Mouse (Mus musculus) urinary bladder, postnatal 0 days (tissue): ENCODE measurements around the gene Zc3h12d. TPM values are rescaled to one million over a fixed set of nuclear protein-coding genes. Genes with fewer than 3 reads are reported as not detected.

Source experiments
- microRNA-seq: library from miRNA; unstranded; fragments of <30 nt; microRNA quantifications from one replicate; pipeline ENCODE4, GENCODE M21; 2016
- polyA plus RNA-seq: library from polyadenylated mRNA; unstranded; fragments of >200 nt; fragmentation: Nextera tagmentation; extraction: Ambion mirVana; gene quantifications from 2 replicates; pipeline ENCODE4 v1.2.1, GENCODE M21; 2015

Gene Zc3h12d
- polyA plus RNA-seq: 0.07 and 0.15 TPM in 2 replicates

DNA sequence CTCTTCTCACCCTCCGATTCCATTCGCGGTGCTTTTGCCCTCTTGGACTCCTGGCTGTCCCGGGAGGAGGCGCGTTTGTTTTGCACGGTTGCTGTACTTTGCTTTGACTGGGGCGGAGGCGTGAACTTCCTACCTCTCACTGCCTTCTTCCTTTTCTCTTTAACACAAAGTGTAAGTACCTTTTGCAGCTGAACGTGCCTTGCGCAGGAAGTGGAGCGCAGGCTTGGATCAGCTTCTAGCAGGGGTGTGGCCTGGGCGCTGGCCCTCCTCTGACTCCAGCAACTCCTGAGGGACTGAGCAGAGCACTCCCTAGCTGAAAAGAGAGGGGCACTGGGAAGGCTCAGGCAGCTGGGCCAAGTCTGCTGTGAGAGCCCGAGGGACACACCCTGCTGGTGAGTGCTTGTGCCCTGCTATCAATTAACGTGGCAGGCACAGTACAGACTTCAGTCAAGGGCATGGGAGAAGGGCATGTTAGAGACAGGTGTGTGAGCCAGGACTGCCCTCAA, at the start of gene Zc3h12d:
Gene Zc3h12d, plus strand, starts transcription at position 300 of the 506 bp plus-strand sequence.

DNA sequence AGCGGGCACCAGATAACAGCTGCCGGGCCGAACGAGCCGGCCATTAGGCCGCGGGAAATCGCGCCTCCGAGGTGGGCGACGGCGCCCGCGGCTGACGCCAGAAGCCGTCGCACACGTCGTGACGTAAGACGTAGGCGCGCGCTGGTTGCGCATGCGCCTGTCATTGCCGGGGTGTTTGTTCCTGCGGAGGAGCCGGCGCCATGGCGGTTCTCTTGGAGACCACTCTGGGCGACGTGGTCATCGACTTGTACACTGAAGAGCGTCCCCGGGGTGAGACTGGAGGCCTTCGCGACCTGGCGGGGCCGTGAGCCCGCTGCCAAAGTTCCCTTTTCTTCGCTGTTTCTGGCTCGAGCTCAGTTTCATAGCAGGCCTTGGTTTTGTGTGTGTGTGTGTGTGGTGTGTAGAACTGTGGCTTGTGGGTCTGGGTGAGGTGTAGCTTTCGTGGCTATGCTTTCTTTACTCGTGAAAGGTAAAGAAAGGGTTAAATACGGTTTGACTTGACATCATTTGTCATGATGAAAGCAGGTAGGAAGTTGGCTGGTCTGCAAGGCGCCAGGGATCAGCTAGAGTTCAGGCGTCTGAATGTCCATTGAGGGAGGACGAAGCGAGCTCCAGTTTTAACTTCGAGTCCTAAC, 39.4 kb upstream of the Zc3h12d start, which contains the start of the genes Ginm1 and Ppil4:
Gene Ginm1, minus strand, starts transcription at position 74 of the 635 bp plus-strand sequence.
Gene Ppil4, plus strand, starts transcription at position 141 of the 635 bp plus-strand sequence.

Small RNA genes lying within 50 kb of the gene (microRNA-seq; reads per million reads assigned to microRNA genes)
- not detected for gene Mir5104

Other genes with a start within 250 kb of the Zc3h12d start
- 0.93 and 1.2 TPM in 2 replicates for gene Lrp11, start 242.7 kb upstream of the Zc3h12d start, polyA plus RNA-seq
- 17.7 and 17.8 TPM in 2 replicates for gene Nup43, start 165.0 kb upstream of the Zc3h12d start, polyA plus RNA-seq
- gene Pcmt1, start 151.3 kb upstream of the Zc3h12d start, polyA plus RNA-seq: 79.5 and 87.7 TPM in 2 replicates
- 4.1 and 5.1 TPM in 2 replicates for gene Lats1, start 151.3 kb upstream of the Zc3h12d start, polyA plus RNA-seq
- 24.6 and 27.1 TPM in 2 replicates for gene Katna1, start 106.5 kb upstream of the Zc3h12d start, polyA plus RNA-seq
- 92.9 and 97.5 TPM in 2 replicates for gene Ginm1, start 39.6 kb upstream of the Zc3h12d start, polyA plus RNA-seq
- gene Ppil4, start 39.6 kb upstream of the Zc3h12d start, polyA plus RNA-seq: 22.1 and 23.9 TPM in 2 replicates
- gene Tab2, start 123.8 kb downstream of the Zc3h12d start, polyA plus RNA-seq: 12.2 and 14.8 TPM in 2 replicates